Mouse (Mus musculus): ENCODE measurements around the gene Tmem158. TPM values are rescaled to one million over a fixed set of nuclear protein-coding genes. Genes with fewer than 3 reads are reported as not detected.

Tmem158 gene
- polyA plus RNA-seq, 1 experiment = 47.3 TPM

DNA sequence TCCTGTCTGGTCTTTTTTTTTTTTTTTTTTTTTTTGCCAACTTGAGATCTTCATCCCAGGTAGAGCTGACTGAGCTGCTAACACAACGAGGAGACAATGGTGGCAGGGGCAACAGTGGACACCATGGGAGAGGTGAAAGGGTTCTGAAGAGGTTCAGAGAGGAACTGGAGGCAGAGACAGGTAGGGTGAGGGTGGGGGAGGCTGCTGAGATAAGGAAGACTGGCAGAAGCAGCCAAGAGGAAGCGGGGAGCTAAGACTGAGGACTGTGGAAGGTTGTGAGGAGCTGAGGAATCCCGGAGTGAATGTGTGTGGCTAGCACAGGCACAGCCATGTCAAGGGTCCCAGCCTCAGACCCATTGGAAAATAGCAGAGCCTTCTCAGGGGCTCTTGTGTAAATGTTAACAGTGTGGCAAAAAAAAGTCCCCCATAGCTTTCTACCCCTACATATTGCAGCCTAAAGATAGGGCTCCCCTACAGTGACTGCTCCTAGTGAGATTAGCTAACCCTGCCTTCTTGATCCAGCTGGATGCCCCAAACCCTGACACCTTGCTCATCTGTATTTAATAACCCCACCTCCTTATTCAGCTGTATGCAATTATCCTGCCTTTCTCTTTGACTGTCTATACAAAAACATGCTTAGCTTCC is 33.3 kb downstream of the Tmem158 start:
- no peak for DNase-seq (ENCODE audit: low read depth)
- no peak for TF ChIP-seq POLR2A (IDR thresholded peaks at IDR 0.05; ENCODE audit: borderline replicate concordance, extremely low read depth, insufficient read depth, insufficient read length, poor library complexity, severe bottlenecking)
- TF ChIP-seq CTCF (IDR thresholded peaks at IDR 0.05; ENCODE audit: borderline replicate concordance, extremely low read depth, insufficient read depth, insufficient read length) = no peak

DNA sequence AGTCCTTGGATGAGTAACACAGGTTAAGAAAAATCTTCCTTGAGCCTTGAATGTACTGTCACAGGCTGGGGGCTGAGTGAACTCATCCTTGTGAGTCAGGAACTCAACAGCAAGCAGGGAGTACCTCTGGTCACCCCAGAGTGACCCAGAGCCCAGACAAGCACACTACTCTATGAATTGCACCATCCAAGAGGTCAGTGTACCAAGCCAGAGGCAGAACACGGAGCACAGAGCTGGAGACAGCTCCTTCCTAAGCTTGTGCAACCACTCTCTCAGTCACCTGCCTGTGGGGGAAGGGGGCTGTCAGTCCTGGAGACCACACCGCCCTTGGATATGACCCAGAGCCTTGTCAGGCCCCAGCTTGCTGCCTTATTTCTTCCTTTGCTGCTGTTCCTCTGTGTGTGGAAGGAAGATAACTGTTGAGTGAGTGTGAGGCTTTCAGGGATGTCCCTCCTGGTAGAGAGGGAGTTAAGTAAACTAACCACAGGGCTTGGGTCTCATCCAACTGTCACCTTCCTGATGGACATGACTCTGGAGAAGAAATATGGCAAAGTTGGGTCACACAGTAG is 35.6 kb downstream of the Tmem158 start:
- no peak for TF ChIP-seq CTCF (IDR thresholded peaks at IDR 0.05; ENCODE audit: borderline replicate concordance, extremely low read depth, insufficient read depth, insufficient read length)
- no peak for TF ChIP-seq POLR2A (IDR thresholded peaks at IDR 0.05; ENCODE audit: borderline replicate concordance, extremely low read depth, insufficient read depth, insufficient read length, poor library complexity, severe bottlenecking)
- DNase-seq (ENCODE audit: low read depth) = no peak

DNA sequence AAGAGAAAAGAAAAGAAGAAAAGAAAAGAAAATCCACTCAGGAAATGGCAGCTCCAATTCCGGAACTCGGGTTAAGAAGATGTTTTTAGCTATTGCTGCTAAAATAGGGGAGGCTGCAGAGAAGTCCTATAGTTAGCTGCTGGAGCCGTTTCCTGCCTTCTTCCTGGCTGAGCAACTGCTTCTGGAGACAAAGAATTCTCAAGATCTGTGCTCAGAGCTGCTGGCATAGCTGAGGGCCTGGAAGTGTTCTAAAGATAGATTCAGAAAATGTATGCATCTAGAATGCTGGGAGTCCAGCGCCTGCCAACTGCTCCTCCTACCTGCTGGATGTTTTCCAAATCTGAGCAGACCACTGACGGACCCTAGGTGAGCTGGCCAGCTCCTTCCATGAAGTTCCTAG is 40.7 kb downstream of the Tmem158 start:
- DNase-seq (ENCODE audit: low read depth) = peak; percentile 18
- TF ChIP-seq POLR2A (IDR thresholded peaks at IDR 0.05; ENCODE audit: borderline replicate concordance, extremely low read depth, insufficient read depth, insufficient read length, poor library complexity, severe bottlenecking) = no peak
- no peak for TF ChIP-seq CTCF (IDR thresholded peaks at IDR 0.05; ENCODE audit: borderline replicate concordance, extremely low read depth, insufficient read depth, insufficient read length)

DNA sequence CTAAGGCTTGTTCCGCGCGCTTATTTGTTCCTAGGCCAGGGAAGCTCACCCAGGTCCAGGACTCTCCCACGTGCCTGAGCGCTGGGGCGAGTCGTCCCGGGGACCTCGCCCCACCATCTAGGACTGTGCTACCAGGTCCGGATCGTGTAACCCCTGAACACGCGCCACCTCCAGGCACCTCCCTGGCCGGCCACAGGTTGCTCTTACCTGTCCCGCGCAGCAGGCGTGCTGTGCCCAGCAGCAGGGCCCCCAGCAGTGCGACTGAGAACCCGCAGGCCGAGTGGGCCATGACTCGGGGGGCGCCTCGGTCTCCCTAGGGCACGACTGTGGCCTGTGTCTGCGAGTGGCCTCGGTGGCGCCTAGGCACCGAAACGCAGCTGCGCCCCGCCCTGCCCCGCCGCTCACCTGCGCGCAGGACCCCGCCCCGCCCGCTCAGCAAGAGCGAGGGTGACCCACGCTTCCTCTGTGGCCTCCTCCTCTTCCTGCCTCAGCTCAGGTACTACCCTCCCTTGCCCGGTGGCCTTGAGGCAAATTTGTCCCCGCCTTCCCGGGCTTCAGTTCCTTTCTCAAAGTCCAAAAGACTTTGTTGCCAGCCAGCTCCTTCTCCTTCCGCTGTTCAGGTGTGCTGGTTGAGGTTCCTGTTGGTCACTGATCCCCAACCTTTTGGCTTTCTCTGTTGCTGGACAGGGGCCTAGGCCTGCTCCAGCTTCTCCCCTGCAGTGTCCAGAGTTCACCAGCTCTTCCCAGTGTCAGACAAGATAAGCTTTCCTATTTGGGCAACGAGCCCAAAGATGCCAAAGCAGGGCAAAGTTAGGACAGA is 44.7 kb downstream of the Tmem158 start, which contains the start of gene Cdcp1:
Gene Cdcp1, minus strand, starts transcription at position 418 of the 820 bp plus-strand sequence.
- TF ChIP-seq CTCF (IDR thresholded peaks at IDR 0.05; ENCODE audit: borderline replicate concordance, extremely low read depth, insufficient read depth, insufficient read length) = no peak
- TF ChIP-seq POLR2A (IDR thresholded peaks at IDR 0.05; ENCODE audit: borderline replicate concordance, extremely low read depth, insufficient read depth, insufficient read length, poor library complexity, severe bottlenecking) = no peak
- no peak for DNase-seq (ENCODE audit: low read depth)

DNA sequence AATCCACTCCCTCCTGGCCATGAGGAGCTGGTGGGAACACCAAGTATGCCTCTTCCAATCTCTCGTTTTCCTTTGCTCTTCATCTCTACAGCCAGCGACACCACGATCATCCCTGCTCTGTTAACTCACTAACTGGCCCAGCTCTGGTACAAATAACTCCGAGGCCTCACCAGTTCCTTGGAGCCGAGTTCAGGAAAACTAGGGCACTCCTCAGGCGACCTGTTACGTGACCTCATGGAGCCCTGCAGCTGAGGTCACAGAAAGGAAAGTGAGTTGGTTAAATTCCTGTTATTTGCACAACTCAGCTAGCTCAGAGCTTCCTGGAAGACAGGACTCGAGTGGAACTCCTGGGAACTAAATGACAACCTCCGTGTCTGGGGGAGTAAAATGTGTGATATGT is 47.2 kb downstream of the Tmem158 start:
- TF ChIP-seq CTCF (IDR thresholded peaks at IDR 0.05; ENCODE audit: borderline replicate concordance, extremely low read depth, insufficient read depth, insufficient read length) (no peak), POLR2A (IDR thresholded peaks at IDR 0.05; ENCODE audit: borderline replicate concordance, extremely low read depth, insufficient read depth, insufficient read length, poor library complexity, severe bottlenecking) (no peak)
- DNase-seq (ENCODE audit: low read depth) = no peak

Other genes starting within 250 kb of the Tmem158 start
- 16.5 and 19.1 TPM in 2 replicates for gene Tmem42, start 239.4 kb downstream of the Tmem158 start, polyA plus RNA-seq (2012; rRNA removed)
- 0.54 and 0.71 TPM in 2 replicates for gene Tgm4, start 226.0 kb downstream of the Tmem158 start, polyA plus RNA-seq (2012; rRNA removed)
- gene Zdhhc3, start 147.6 kb downstream of the Tmem158 start, polyA plus RNA-seq (2012; rRNA removed) = 85.5 and 92.3 TPM in 2 replicates
- 64.4 and 85.6 TPM in 2 replicates for gene Exosc7, start 147.5 kb downstream of the Tmem158 start, polyA plus RNA-seq (2012; rRNA removed)
- 3.7 and 5.0 TPM in 2 replicates for gene Clec3b, start 109.8 kb downstream of the Tmem158 start, polyA plus RNA-seq (2012; rRNA removed)
- gene Cdcp1, start 44.7 kb downstream of the Tmem158 start, polyA plus RNA-seq (2012; rRNA removed) = 0.59 and 0.60 TPM in 2 replicates
- 356 and 1,494 TPM in 2 replicates for gene Lars2, start 106.2 kb upstream of the Tmem158 start, polyA plus RNA-seq (2012; rRNA removed)
- gene Limd1, start 217.9 kb upstream of the Tmem158 start, polyA plus RNA-seq (2012; rRNA removed) = 15.4 and 16.5 TPM in 2 replicates